Mouse (Mus musculus) embryonic facial prominence, embryonic 15.5 days (tissue): ENCODE results near the gene Ms4a2. TPM values are rescaled to one million over a fixed set of nuclear protein-coding genes. Genes with fewer than 3 reads are reported as not detected.

ENCODE experiments used
- ATAC-seq: fragments of 200-750 bp; cut with Nextera tagmentation; 2 replicates; pipeline ENCODE4 v1.8.0; 2017; ENCODE audit warnings: low read depth, moderate TSS enrichment; ENCODE audit not compliant: insufficient number of reproducible peaks, low FRiP score, low TSS enrichment
- H3K27ac ChIP-seq: fragments of 300-500 bp; sonication (generic); replicated peaks from 2 replicates; pipeline ENCODE4 v1.5.1; 2015; ENCODE audit warnings: mild to moderate bottlenecking, inconsistent platforms
- H3K27me3 ChIP-seq: fragments of 300-500 bp; sonication (generic); 2 replicates; pipeline ENCODE4 v1.6.1; 2015; ENCODE audit warnings: inconsistent platforms
- H3K36me3 ChIP-seq: fragments of 300-500 bp; sonication (generic); 2 replicates; pipeline ENCODE4 v1.6.1; 2015; ENCODE audit warnings: mild to moderate bottlenecking, inconsistent platforms
- H3K4me1 ChIP-seq: fragments of 300-500 bp; sonication (generic); 2 replicates; pipeline ENCODE4 v1.6.1; 2015; ENCODE audit warnings: inconsistent platforms
- H3K4me2 ChIP-seq: fragments of 300-500 bp; sonication (generic); replicated peaks from 2 replicates; pipeline ENCODE4 v1.6.1; 2015; ENCODE audit warnings: mild to moderate bottlenecking, inconsistent platforms
- H3K4me3 ChIP-seq: fragments of 300-500 bp; sonication (generic); replicated peaks from 2 replicates; pipeline ENCODE4 v1.5.1; 2015; ENCODE audit warnings: mild to moderate bottlenecking, inconsistent platforms
- H3K9ac ChIP-seq: fragments of 300-500 bp; sonication (generic); 2 replicates; pipeline ENCODE4 v1.6.1; 2015; ENCODE audit warnings: inconsistent platforms
- H3K9me3 ChIP-seq: fragments of 300-500 bp; sonication (generic); replicated peaks from 2 replicates; pipeline ENCODE4 v1.6.1; 2016; ENCODE audit warnings: inconsistent platforms
- WGBS: fragments of 180-500 bp; shearing (Covaris S2); methylation state at CpG from one replicate; pipeline ENCODE4 v1.1.7; 2015; 5-methylcytosine and 5-hydroxymethylcytosine counted together
- polyA plus RNA-seq: library from polyadenylated mRNA; unstranded; fragments of >200 nt; fragmentation: Nextera tagmentation; extraction: Ambion mirVana; gene quantifications from 2 replicates; pipeline ENCODE4 v1.2.1, GENCODE M21; 2015

Gene Ms4a2
- polyA plus RNA-seq, 1 experiment from 2014 or later: 1.5 TPM

- ATAC-seq: no peak
- no peaks in the 10 kb centered on the region for H3K27me3 ChIP-seq
- no peak overlapping the region for H3K4me3 ChIP-seq
- no peak overlapping the region for H3K9ac ChIP-seq
- no peaks in the 10 kb centered on the region for H3K4me1 ChIP-seq
- H3K9me3 ChIP-seq: no peaks in the 10 kb centered on the region
- no peak overlapping the region for H3K4me2 ChIP-seq
- H3K36me3 ChIP-seq: no peaks in the 10 kb centered on the region
- no peak overlapping the region for H3K27ac ChIP-seq
- 55% methylated on average over 4 of the region's 4 CpGs for WGBS
Measured at GRCm38 (mm10) chr19:11589205-11589604, 34.3 kb downstream of the Ms4a2 start.

GRCm38 (mm10) chr19:11574965-11575364 is 48.6 kb downstream of the Ms4a2 start:
- H3K4me1 ChIP-seq: no peaks in the 10 kb centered on the region
- 80% methylated on average over 8 of the region's 8 CpGs for WGBS
- H3K36me3 ChIP-seq: no peaks in the 10 kb centered on the region
- H3K27ac ChIP-seq: no peak overlapping the region
- H3K4me2 ChIP-seq: no peak overlapping the region
- no peak overlapping the region for H3K9ac ChIP-seq
- H3K4me3 ChIP-seq: no peak overlapping the region
- no peak for ATAC-seq
- no peaks in the 10 kb centered on the region for H3K27me3 ChIP-seq
- no peaks in the 10 kb centered on the region for H3K9me3 ChIP-seq

Other genes with a start within 250 kb of the Ms4a2 start
- 10.3 and 13.0 TPM in 2 replicates for gene Ms4a4a, start 248.2 kb downstream of the Ms4a2 start, polyA plus RNA-seq
- 1.1 and 1.8 TPM in 2 replicates for gene Ms4a4c, start 218.9 kb downstream of the Ms4a2 start, polyA plus RNA-seq
- gene Ms4a4b, start 180.2 kb downstream of the Ms4a2 start, polyA plus RNA-seq: not detected in 2 replicates
- gene Ms4a6c, start 154.4 kb downstream of the Ms4a2 start, polyA plus RNA-seq: 10.0 and 12.5 TPM in 2 replicates
- 0.12 TPM in 1 of 2 replicates, not detected in the other for gene Gm8369, start 137.8 kb downstream of the Ms4a2 start, polyA plus RNA-seq
- gene Ms4a6b, start 107.2 kb downstream of the Ms4a2 start, polyA plus RNA-seq: 9.2 and 9.6 TPM in 2 replicates
- 0.97 and 1.1 TPM in 2 replicates for gene Ms4a4d, start 86.9 kb downstream of the Ms4a2 start, polyA plus RNA-seq
- gene Ms4a6d, start 18.9 kb downstream of the Ms4a2 start, polyA plus RNA-seq: 8.5 and 10.1 TPM in 2 replicates
- 0.24 TPM in 1 of 2 replicates, not detected in the other for gene Ms4a3, start 17.1 kb upstream of the Ms4a2 start, polyA plus RNA-seq
- not detected in 2 replicates for gene Oosp2, start 36.8 kb upstream of the Ms4a2 start, polyA plus RNA-seq
- gene Oosp1, start 67.4 kb upstream of the Ms4a2 start, polyA plus RNA-seq: not detected in 2 replicates
- gene Oosp3, start 73.3 kb upstream of the Ms4a2 start, polyA plus RNA-seq: not detected in 2 replicates
- gene Gif, start 123.8 kb upstream of the Ms4a2 start, polyA plus RNA-seq: not detected in 2 replicates
- gene Mrpl16, start 146.7 kb upstream of the Ms4a2 start, polyA plus RNA-seq: 40.5 and 44.1 TPM in 2 replicates
- 10.4 and 10.7 TPM in 2 replicates for gene Stx3, start 195.7 kb upstream of the Ms4a2 start, polyA plus RNA-seq
- not detected in 2 replicates for gene Olfr1417, start 215.5 kb upstream of the Ms4a2 start, polyA plus RNA-seq
- not detected in 2 replicates for gene Olfr1418, start 237.3 kb upstream of the Ms4a2 start, polyA plus RNA-seq